Mouse (Mus musculus) megakaryocyte progenitor cell, adult 5-6 weeks (primary cell): ENCODE measurements around the gene Fosl1. TPM values are rescaled to one million over a fixed set of nuclear protein-coding genes. Genes with fewer than 3 reads are reported as not detected.

Experiments used
- ATAC-seq: replicated peaks from 2 replicates; pipeline ENCODE4 v1.8.0; 2016; ENCODE audit warnings: mild to moderate bottlenecking, moderate TSS enrichment, inconsistent platforms; ENCODE audit not compliant: poor library complexity
- total RNA-seq, 2 experiments: library from RNA; stranded (forward) in 1 of 2; stranded (reverse) in 1 of 2; fragments of 157-497, 149-512 nt in 1 of 2; fragments of 200-1000 nt in 1 of 2; gene quantifications; 2 replicates each; pipeline versions ENCODE4 v1.2.3 to v1.2.4; 2015 to 2017

The Fosl1 gene
- total RNA-seq, 2 experiments from 2014 or later, result 0.47 to 1.2 TPM

- peak; percentile 40 for ATAC-seq
Observed at GRCm38 (mm10) chr19:5424092-5424781, 23.1 kb upstream of the Fosl1 start.

DNA sequence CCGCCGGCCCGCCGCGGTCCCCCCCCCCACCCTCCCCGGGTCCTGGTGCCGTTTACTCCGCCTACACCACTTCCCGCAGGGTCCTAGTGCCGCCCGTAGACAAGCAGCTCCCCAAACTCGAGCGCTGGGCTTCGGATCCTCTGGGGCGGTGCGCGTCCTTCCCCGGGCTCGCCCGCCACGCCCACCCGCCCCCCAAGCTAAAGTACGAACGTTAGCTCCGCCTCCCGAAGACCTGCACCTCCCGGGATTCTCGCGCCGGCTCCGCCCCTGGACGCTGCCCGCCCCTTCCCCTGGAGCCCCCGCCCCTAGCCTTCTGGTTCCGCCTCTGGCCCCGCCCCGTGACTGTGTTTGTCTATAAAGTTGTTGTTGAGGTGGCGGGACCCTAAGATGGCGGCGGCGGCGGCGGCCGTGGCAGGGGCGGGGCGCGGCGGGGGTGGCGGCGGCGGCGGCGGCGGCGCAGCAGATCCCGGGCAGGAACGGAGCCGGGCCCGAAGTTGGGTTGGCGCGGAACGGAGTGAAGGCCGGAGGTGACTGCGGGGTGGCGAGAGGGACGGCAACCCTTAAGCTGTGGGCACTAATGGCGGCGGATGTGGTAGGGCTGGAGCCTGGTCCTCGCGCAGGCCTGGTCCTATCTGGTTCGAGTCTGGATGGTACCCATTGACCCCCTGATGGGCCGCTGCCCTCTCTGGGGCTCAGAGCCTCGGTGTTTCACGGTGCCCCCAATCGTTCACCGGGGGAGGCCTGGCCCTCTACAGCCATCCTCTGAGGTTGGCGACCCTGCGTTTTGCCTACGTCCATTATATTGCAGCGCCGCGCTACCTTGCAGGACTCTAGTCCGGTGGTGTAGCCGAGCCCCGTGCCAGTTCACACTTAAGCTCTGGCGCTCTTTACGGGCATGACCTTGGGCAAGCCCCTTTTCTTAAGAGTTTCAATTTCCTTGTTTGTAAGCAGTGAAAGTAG lies 22.3 kb upstream of the Fosl1 start, which contains the start of the genes Drap1 and AI837181:
Drap1 (minus strand) TSS at position 198 of the 960 bp plus-strand sequence.
AI837181 (plus strand) TSS at position 363 of the 960 bp plus-strand sequence.
- peak; percentile 81 for ATAC-seq

GRCm38 (mm10) chr19:5425906-5426565 lies 21.3 kb upstream of the Fosl1 start:
- ATAC-seq, result no peak

- no peak for ATAC-seq
Observed at GRCm38 (mm10) chr19:5426640-5427290, 20.6 kb upstream of the Fosl1 start.

DNA sequence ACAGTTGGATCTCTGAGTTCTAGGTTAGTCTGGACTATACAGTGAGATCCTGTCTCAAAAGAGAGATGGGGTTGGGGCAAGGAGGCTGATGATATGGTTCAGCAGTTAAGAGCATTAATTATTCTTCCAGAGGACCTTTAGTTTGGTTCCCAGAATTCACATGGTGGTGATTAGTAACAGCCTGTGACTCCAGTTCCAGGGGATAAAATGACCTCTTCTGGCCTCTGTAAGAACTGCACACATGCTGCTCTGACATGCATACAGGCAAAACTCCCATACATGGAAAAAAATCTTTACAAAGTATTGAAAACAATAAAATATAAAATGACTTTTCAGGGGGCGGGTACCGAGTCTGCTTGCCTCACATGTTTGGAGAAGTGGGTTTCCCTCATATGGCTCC lies 19.3 kb upstream of the Fosl1 start:
- no peak for ATAC-seq

DNA sequence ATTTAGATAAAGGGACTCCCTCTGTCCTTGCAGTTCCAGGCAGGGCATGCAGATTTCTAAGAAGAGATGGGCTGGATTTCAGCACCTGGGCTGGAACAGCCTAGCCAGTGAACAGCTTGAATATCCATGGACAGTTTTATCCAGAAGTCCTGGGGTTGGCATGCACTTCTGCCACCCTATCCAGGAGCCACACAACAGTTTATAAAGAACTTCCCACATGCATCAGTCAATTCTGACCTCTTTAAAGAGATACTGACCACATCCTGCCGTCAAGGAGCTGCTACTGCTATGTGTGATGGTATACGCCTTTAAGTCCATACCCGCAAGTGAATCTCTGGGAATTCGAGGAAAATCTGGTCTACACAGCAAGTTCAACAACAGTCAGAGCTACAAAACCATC lies 18.1 kb upstream of the Fosl1 start:
- ATAC-seq, result no peak

DNA sequence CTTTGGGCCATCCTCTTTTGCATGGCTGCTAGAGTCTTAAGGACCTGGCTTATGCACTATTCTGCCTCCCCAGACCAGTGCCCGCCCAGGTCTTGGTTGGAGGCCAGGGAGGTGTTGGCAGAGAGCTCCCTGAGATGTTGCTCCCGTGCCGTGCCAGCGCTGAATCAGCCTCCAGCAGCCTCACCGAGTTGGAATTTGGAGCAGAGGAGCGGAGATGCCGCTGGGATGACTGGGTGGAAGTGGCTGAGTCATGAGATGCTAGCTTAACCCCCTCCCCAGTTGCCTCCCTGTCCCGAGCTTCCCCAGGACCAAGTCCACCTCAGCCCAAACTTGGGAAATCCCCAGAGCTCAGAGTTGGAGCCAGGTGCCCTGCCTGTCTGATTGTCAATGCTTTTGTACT lies 17.5 kb upstream of the Fosl1 start:
- ATAC-seq, result no peak

GRCm38 (mm10) chr19:5430408-5430807 lies 16.9 kb upstream of the Fosl1 start:
- peak; percentile 26 for ATAC-seq

DNA sequence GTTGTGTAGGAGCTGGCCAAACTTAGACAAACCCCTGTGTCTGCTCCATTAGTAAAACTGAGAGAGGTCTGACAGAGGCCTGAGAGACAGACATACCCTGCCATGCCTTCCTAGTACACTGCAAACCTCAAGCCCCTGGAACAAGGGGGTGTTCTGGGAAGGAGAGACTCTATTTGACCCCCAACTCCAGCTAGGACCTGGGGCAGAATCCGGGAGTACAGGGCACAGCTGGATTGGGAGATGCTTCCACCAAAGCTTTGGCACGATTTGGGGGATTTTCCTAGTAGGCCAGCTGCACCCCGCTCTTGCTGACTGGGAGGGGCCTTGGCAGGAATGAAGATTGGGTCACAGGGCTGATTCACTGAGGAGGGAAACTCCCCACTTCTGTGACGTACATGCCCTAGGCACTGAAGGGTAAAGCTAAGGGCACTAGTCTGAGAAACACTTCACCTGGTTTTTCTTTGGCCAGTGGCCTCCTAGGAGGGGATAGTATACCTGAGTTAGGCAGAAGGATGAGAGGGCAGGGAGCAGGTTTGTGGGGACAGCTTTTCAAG lies 15.4 kb upstream of the Fosl1 start:
- no peak for ATAC-seq

DNA sequence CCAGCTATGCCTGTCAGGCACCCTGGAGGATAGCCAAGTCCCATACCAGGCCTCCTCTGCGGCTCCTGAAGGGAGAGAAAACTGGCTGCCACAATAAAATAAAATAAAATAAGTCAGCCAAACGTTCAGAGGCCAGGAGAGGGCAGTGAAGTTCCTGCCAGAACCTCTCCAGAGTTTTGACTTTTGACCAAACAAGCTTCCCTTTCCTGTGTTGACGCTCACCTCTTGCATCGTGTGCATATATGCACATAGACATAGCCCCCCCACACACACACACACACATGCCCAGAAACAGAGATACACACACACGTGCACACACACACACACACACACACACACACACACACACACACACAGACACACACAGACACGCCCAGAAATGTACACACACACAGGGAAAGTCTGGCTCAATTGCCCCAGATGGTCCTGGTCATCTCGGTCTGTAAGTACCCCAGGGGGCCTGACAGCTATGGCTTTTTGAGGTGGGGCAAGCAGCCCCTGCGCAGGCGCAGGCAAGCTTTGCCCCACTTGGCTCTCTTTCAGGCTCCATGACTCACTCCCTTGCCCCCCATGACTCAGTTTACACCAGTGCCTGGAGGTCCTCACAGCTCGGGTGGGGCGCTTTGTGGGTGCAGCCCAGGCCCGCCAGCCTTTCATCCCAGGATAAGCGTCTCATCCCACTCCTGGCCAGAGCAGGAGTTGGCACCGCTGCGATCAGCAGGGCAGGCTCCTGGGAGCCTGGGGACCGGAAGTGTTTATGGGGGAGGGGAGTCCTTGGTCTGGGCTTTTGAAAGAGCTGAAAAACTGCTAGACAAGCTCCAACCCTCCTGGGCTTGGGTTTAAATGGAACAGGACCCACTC lies 14.1 kb upstream of the Fosl1 start:
- peak; percentile 65 for ATAC-seq

DNA sequence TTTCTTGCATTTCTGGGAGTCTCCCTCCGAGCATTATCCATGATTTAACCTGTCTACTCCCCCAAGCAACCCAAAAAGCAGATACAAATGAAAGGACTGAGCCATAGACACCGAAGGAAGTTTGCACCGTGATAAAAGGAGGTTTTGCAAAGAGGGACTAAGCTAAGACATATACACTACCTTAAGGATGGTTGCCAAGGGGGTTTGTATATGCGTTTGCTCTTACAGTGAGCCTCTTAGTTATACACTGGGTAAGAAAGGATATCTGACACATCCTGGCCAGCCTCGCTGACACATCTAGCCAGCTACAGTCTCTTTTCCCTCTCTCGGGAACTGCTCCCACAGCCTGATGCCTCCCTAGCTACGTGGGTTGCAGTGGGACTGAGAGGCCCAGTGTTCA lies 13.4 kb upstream of the Fosl1 start:
- ATAC-seq, result no peak

- peak; percentile 57 for ATAC-seq
Observed at GRCm38 (mm10) chr19:5444371-5444908, 2.9 kb upstream of the Fosl1 start.

GRCm38 (mm10) chr19:5444954-5445353 lies 2.4 kb upstream of the Fosl1 start:
- no peak for ATAC-seq

DNA sequence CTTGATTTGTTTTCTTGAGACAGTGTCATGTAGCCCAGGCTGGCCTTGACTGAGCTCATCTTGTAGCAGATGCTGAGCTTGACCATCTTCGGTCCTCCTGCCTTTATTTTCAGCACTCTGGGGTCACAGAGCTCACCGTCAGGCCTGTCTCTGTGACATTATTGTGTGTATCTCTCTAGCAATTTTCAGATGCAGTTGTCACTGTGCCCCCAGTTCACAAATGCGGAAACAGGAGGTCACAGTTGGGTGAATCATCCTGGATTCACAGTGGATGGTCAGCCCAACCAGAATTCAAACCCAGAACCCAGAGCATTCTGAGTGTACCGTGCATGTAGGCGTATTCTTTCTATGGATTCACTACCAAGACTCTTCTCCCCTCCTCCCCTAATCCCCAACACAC lies 1.6 kb upstream of the Fosl1 start:
- no peak for ATAC-seq

DNA sequence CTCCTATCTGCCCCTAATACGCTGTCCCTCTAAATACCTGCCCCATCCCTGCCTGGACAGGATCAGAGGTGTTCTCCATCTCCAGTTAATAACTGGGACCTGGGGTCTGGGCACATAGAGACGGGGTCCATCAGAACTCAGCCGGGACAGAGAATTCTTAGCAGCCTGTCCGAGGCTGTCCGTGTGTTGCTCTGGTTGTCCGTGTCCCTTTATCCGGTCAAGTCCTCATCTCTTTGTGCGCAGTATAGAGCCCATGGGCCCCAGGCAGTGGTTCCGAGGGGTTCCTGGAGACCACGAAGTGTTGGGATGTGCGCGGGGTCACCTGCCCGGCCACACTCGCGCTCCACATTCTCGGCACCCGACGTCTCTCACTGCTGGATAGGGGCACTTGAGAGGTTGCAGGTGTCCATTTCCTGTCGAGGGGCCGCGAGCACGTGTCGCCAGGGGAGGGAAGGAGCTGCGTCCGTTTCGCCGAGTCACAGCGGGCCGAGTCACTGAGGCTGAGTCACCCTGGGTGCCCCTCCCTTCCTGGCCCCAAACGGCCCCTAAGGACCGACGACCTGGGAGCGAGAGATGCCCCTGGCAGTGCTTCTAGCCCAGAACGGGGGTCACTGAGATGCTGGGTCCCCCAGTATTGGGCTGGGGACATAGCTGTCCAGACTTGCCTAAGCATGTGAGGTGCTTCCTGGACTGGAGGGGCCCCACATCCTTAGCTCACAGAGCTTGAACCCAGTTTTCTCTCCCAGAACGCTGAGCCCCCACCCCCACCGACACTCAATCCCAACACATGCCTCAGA lies 1.2 kb downstream of the Fosl1 start:
- peak; percentile 66 for ATAC-seq

GRCm38 (mm10) chr19:5449673-5450072 lies 2.3 kb downstream of the Fosl1 start:
- no peak for ATAC-seq

- ATAC-seq, result no peak
Observed at GRCm38 (mm10) chr19:5451766-5452165, 4.4 kb downstream of the Fosl1 start.

GRCm38 (mm10) chr19:5455037-5455436 lies 7.7 kb downstream of the Fosl1 start:
- no peak for ATAC-seq
